In the genomic region with DNA sequence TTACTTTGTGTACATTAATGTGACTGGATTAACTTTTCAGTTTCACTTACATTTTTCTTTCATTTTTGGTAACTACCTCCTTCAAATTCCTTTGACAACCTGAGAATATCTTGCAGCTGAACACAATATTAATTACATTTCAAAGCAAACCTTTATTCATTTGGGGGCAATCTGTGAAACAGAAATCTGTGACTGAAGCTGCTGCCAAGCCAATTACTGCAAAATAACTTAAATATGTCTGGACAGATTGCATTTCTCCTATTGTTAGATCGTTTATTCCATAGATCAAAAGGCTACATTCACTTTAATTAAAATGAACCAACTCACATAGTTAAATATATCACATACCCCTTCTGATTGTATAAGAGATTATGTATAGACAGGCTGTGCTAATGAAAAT, we compare ENCODE assay signal across 22 mouse cellular contexts.
A peak's percentile ranks its signal among the peaks of the same experiment; 100 is the strongest.
DNase-seq lines count a peak whose midpoint lies in the region; ATAC-seq and TF ChIP-seq lines count a peak whose summit lies in the region.
"Had no signal": no experiment of that assay in that cellular context is flagged by ENCODE, and none has a peak within 500 bp of the region (broad histone marks: within the 10 kb centered on the region; RNA-seq: fewer than 3 reads in every experiment).

No protein-coding gene starts in this region.

- no peak overlapping the region for H3K27ac ChIP-seq in forebrain, embryonic 14.5 days (ENCODE audit: low read depth, low read length)
- H3K27ac ChIP-seq in forebrain, embryonic 16.5 days (ENCODE audit: low read length) = no peak overlapping the region
- H3K27ac ChIP-seq in forebrain, postnatal 0 days (ENCODE audit: low read depth, low read length) = no peak overlapping the region
- no peak overlapping the region for H3K27ac ChIP-seq in forebrain, embryonic 13.5 days

- TF ChIP-seq POLR2A in brain, embryonic 14.5 days (IDR thresholded peaks at IDR 0.05; ENCODE audit: borderline replicate concordance, extremely low read depth, insufficient read depth, insufficient read length, poor library complexity, severe bottlenecking) = no peak

- TF ChIP-seq CTCF in forebrain, postnatal 0 days (IDR thresholded peaks at IDR 0.05; ENCODE audit: low read depth) = no peak
- TF ChIP-seq CTCF in brain, embryonic 14.5 days (IDR thresholded peaks at IDR 0.05; ENCODE audit: borderline replicate concordance, extremely low read depth, insufficient read depth, insufficient read length) = no peak

- 40% methylated on average over 1 of the region's 1 CpGs for WGBS in forebrain, embryonic 14.5 days
- 43% methylated on average over 1 of the region's 1 CpGs for WGBS in forebrain, embryonic 16.5 days
- WGBS in forebrain, postnatal 0 days = 38% methylated on average over 1 of the region's 1 CpGs
- WGBS in forebrain, embryonic 13.5 days = 56% methylated on average over 1 of the region's 1 CpGs

- H3K27me3 ChIP-seq in forebrain, embryonic 14.5 days (replicated peaks; ENCODE audit: control insufficient read depth, insufficient read depth, low read length) = no peaks in the 10 kb centered on the region
- no peaks in the 10 kb centered on the region for H3K27me3 ChIP-seq in forebrain, embryonic 16.5 days (replicated peaks; ENCODE audit: control insufficient read depth, insufficient read depth, low read length)
- H3K27me3 ChIP-seq in forebrain, postnatal 0 days (ENCODE audit: insufficient read depth, low read length) = no peaks in the 10 kb centered on the region
- no peaks in the 10 kb centered on the region for H3K27me3 ChIP-seq in forebrain, embryonic 13.5 days
- H3K27me3 ChIP-seq: CH12.LX had no signal

- H3K36me3 ChIP-seq in forebrain, embryonic 14.5 days (ENCODE audit: control insufficient read depth, insufficient read depth, low read length) = no peaks in the 10 kb centered on the region
- H3K36me3 ChIP-seq in forebrain, embryonic 16.5 days (ENCODE audit: control insufficient read depth, insufficient read depth) = no peaks in the 10 kb centered on the region
- H3K36me3 ChIP-seq in forebrain, postnatal 0 days (ENCODE audit: insufficient read depth) = no peaks in the 10 kb centered on the region
- H3K36me3 ChIP-seq in forebrain, embryonic 13.5 days (ENCODE audit: poor library complexity, severe bottlenecking) = no peaks in the 10 kb centered on the region
- H3K36me3 ChIP-seq: G1E had no signal

- no peaks in the 10 kb centered on the region for H3K4me1 ChIP-seq in forebrain, embryonic 14.5 days (ENCODE audit: control insufficient read depth, insufficient read depth, low read length)
- H3K4me1 ChIP-seq in forebrain, embryonic 16.5 days (replicated peaks; ENCODE audit: control insufficient read depth, insufficient read depth, low read length) = no peaks in the 10 kb centered on the region
- H3K4me1 ChIP-seq in forebrain, postnatal 0 days (ENCODE audit: insufficient read depth) = no peaks in the 10 kb centered on the region
- no peaks in the 10 kb centered on the region for H3K4me1 ChIP-seq in forebrain, embryonic 13.5 days

- no peak overlapping the region for H3K4me3 ChIP-seq in forebrain, embryonic 14.5 days (ENCODE audit: low read depth, low read length)
- H3K4me3 ChIP-seq in forebrain, embryonic 16.5 days (replicated peaks; ENCODE audit: low read length) = no peak overlapping the region
- H3K4me3 ChIP-seq in forebrain, postnatal 0 days (ENCODE audit: low read depth, low read length) = no peak overlapping the region
- H3K4me3 ChIP-seq in forebrain, embryonic 13.5 days = no peak overlapping the region

- H3K9ac ChIP-seq in forebrain, embryonic 14.5 days (ENCODE audit: low read length) = no peak overlapping the region
- no peak overlapping the region for H3K9ac ChIP-seq in forebrain, embryonic 16.5 days (replicated peaks; ENCODE audit: low read depth, low read length)
- H3K9ac ChIP-seq in forebrain, postnatal 0 days = no peak overlapping the region
- no peak overlapping the region for H3K9ac ChIP-seq in forebrain, embryonic 13.5 days

- DNase-seq in forebrain, embryonic 14.5 days (ENCODE audit: low spot score) = peak; percentile 58
- peak; percentile 8 for DNase-seq in forebrain, postnatal 0 days
- peak; percentile 63 for DNase-seq in brain, embryonic 14.5 days (ENCODE audit: low read depth)
- DNase-seq in kidney, postnatal 14 days = no peak
- DNase-seq: adrenal gland, adult 2 months; adrenal gland, adult 8-10 months; adrenal gland, postnatal 10 days; adrenal gland, postnatal 14 days; adrenal gland, postnatal 25 days; adrenal gland, postnatal 36 days; B cell, adult 2 months; cerebellum, adult 11 months; cerebellum, adult 11-12 months; cerebellum, adult 18-20 months; cerebellum, adult 2 months had no signal

- no peaks in the 10 kb centered on the region for H3K9me3 ChIP-seq in forebrain, embryonic 14.5 days (replicated peaks; ENCODE audit: control insufficient read depth, low read length)
- H3K9me3 ChIP-seq in forebrain, embryonic 16.5 days (ENCODE audit: control insufficient read depth, low read length) = no peaks in the 10 kb centered on the region
- no peaks in the 10 kb centered on the region for H3K9me3 ChIP-seq in forebrain, postnatal 0 days (ENCODE audit: low read length)
- H3K9me3 ChIP-seq in forebrain, embryonic 13.5 days (replicated peaks) = no peaks in the 10 kb centered on the region
- H3K9me3 ChIP-seq: G1E had no signal

- ATAC-seq in forebrain, embryonic 14.5 days = no peak
- no peak for ATAC-seq in forebrain, embryonic 16.5 days
- ATAC-seq in forebrain, postnatal 0 days = no peak
- no peak for ATAC-seq in forebrain, embryonic 13.5 days
- ATAC-seq: activated CD4-positive, CD25-positive, alpha-beta regulatory T cell, adult 4 months; CD4-positive, CD25-positive, alpha-beta regulatory T cell, adult 4 months; Patski had no signal

- no peak overlapping the region for H3K4me2 ChIP-seq in forebrain, embryonic 14.5 days (ENCODE audit: low read length)
- no peak overlapping the region for H3K4me2 ChIP-seq in forebrain, embryonic 16.5 days (ENCODE audit: low read length)
- no peak overlapping the region for H3K4me2 ChIP-seq in forebrain, postnatal 0 days (ENCODE audit: low read depth)
- H3K4me2 ChIP-seq in forebrain, embryonic 13.5 days = no peak overlapping the region
